Mouse (Mus musculus) urinary bladder, postnatal 0 days (tissue): ENCODE data around the gene Igfbp3. TPM values are rescaled to one million over a fixed set of nuclear protein-coding genes. Genes with fewer than 3 reads are reported as not detected.

Source experiments
- polyA plus RNA-seq: library from polyadenylated mRNA; unstranded; fragments of >200 nt; fragmentation: Nextera tagmentation; extraction: Ambion mirVana; gene quantifications from 2 replicates; pipeline ENCODE4 v1.2.1, GENCODE M21; 2015

Gene Igfbp3
- polyA plus RNA-seq, result 50.8 and 63.3 TPM in 2 replicates

DNA sequence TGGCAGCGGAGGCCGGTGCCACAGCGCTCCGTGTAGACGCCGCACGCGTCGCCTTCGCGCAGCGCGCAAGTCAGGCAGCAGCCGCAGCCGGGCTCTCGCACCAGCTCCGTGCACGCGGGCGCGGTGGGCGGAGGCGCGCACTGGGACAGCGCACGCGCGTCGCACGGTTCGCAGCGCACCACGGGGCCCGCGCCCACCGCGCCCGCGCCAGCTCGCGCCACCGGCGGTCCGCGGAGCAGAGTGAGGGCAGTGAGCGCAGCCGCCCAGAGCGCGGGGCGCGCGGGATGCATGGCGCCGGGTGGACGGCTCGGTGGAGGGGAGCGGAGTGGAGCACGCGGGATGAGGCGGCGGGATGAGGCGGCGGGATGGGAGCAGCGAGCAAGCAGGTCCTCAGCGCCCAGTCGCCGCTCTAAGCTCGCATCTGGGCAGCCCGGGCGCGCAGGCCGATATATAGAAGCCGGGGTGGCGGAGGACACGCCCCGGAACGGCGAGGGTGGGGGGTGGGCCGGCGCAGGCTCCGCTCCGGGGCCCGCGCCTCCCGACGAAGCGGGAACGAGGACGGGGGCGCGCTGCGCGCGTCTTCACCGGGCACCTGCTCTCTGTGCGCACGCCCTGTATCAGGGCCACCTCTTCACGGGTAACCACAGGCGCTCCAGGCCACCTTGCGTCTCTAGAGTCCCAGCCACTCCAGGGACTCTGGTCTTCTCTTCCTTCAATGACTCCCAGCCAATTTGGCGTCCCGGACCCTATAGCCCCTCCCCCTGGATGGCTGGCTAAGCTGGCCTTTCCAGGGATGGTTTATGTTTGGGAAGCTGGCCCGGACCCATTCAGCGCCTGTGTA lies at the start of gene Igfbp3:
TSS of gene Igfbp3 (minus strand) at position 423 of the 841 bp plus-strand sequence.

DNA sequence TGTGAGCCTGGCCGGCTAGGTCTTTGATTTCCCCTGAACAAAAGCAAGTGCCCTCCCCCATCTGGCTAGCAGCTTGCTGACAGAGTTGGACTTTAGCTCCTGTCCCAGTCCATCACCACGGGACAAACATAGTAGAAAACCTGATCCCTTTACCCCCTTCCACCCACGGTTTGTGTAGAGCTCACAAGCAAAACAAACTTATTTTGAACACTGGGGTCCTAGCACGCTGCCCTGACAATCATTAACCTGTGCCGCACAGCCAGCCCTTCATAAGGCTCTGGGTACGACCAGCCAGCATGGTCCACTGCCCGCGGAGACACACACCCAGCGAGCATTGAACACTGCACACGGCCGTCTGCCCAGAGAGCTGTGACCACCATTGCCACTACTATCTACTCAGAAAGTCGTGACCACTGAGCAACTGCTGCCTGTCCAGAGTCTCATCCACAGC lies 16.2 kb downstream of the Igfbp3 start, which contains the start of gene Igfbp1:
TSS of gene Igfbp1 (plus strand) at position 292 of the 451 bp plus-strand sequence.

GRCm38 (mm10) chr11:7188469-7188868 lies 25.3 kb downstream of the Igfbp3 start, which contains the start of gene Gm11985:
TSS of gene Gm11985 (minus strand) at chr11:7188569.

Other genes with a start within 250 kb of the Igfbp3 start
- gene Adcy1, start 150.4 kb downstream of the Igfbp3 start, polyA plus RNA-seq, result 1.3 and 1.4 TPM in 2 replicates
- gene Gm11985, start 25.4 kb downstream of the Igfbp3 start, polyA plus RNA-seq, result not detected in 2 replicates
- 0.40 and 0.96 TPM in 2 replicates for gene Igfbp1, start 16.1 kb downstream of the Igfbp3 start, polyA plus RNA-seq